Mouse (Mus musculus): ENCODE data around the gene Plcb1.
A peak's percentile ranks its signal among the peaks of the same experiment; 100 is the strongest.

Gene Plcb1

GRCm38 (mm10) chr2:134912616-134913015, 126.7 kb downstream of the Plcb1 start:
- DNase-seq (ENCODE audit: low spot score in 2 of 2), result no peak

- DNase-seq (ENCODE audit: low spot score in 2 of 2), result no peak
Measured at GRCm38 (mm10) chr2:134913542-134913941, 127.7 kb downstream of the Plcb1 start.

- DNase-seq (ENCODE audit: low spot score in 2 of 2), result no peak
Measured at GRCm38 (mm10) chr2:134914091-134914550, 128.3 kb downstream of the Plcb1 start.

GRCm38 (mm10) chr2:134915035-134915434, 129.2 kb downstream of the Plcb1 start:
- DNase-seq (ENCODE audit: low spot score in 2 of 2), result no peak

- no peak for DNase-seq (ENCODE audit: low spot score in 2 of 2)
Measured at GRCm38 (mm10) chr2:134920611-134921280, 134.9 kb downstream of the Plcb1 start.

- no peak for DNase-seq (ENCODE audit: low spot score in 2 of 2)
Measured at GRCm38 (mm10) chr2:134922636-134923375, 136.9 kb downstream of the Plcb1 start.

GRCm38 (mm10) chr2:134924143-134924655, 138.3 kb downstream of the Plcb1 start:
- DNase-seq (ENCODE audit: low spot score in 2 of 2), result no peak

GRCm38 (mm10) chr2:134926266-134926665, 140.4 kb downstream of the Plcb1 start:
- DNase-seq (ENCODE audit: low spot score in 2 of 2), result no peak

- DNase-seq (ENCODE audit: low spot score in 2 of 2), result no peak
Measured at GRCm38 (mm10) chr2:134927072-134927471, 141.2 kb downstream of the Plcb1 start.

- DNase-seq (ENCODE audit: low spot score in 2 of 2), result no peak
Measured at GRCm38 (mm10) chr2:134929452-134929851, 143.6 kb downstream of the Plcb1 start.

- no peak for DNase-seq (ENCODE audit: low spot score in 2 of 2)
Measured at GRCm38 (mm10) chr2:134930961-134931360, 145.1 kb downstream of the Plcb1 start.

GRCm38 (mm10) chr2:134931756-134932421, 146.0 kb downstream of the Plcb1 start:
- DNase-seq (ENCODE audit: low spot score in 2 of 2), result no peak

- no peak for DNase-seq (ENCODE audit: low spot score in 2 of 2)
Measured at GRCm38 (mm10) chr2:134935469-134935868, 149.6 kb downstream of the Plcb1 start.

GRCm38 (mm10) chr2:134935970-134936649, 150.2 kb downstream of the Plcb1 start:
- DNase-seq (ENCODE audit: low spot score in 2 of 2), result no peak

GRCm38 (mm10) chr2:134937666-134938065, 151.8 kb downstream of the Plcb1 start:
- no peak for DNase-seq (ENCODE audit: low spot score in 2 of 2)

GRCm38 (mm10) chr2:134942039-134942438, 156.2 kb downstream of the Plcb1 start:
- no peak for DNase-seq (ENCODE audit: low spot score in 2 of 2)

GRCm38 (mm10) chr2:134942919-134943318, 157.1 kb downstream of the Plcb1 start:
- no peak for DNase-seq (ENCODE audit: low spot score in 2 of 2)

GRCm38 (mm10) chr2:134946331-134946730, 160.5 kb downstream of the Plcb1 start:
- no peak for DNase-seq (ENCODE audit: low spot score in 2 of 2)

GRCm38 (mm10) chr2:134946911-134947310, 161.0 kb downstream of the Plcb1 start:
- peak; percentile 2 to 12 for DNase-seq (ENCODE audit: low spot score in 2 of 2)

- DNase-seq (ENCODE audit: low spot score in 2 of 2), result no peak
Measured at GRCm38 (mm10) chr2:134952088-134952487, 166.2 kb downstream of the Plcb1 start.

- no peak for DNase-seq (ENCODE audit: low spot score in 2 of 2)
Measured at GRCm38 (mm10) chr2:134956436-134956835, 170.6 kb downstream of the Plcb1 start.

GRCm38 (mm10) chr2:134966131-134966530, 180.3 kb downstream of the Plcb1 start:
- DNase-seq (ENCODE audit: low spot score in 2 of 2), result no peak

Data from spleen, postnatal 36 days (tissue).